Mouse (Mus musculus) testis, adult 10 weeks (tissue): Measurements from ENCODE around the gene Cphx3. TPM values are rescaled to one million over a fixed set of nuclear protein-coding genes. Genes with fewer than 3 reads are reported as not detected.

Source experiments
- polyA plus RNA-seq: library from polyadenylated mRNA; stranded (reverse); fragments of 350-450 nt; fragmentation: Illumina TruSeq; extraction: RNeasy Lipid Tissue Mini Kit (QIAGEN cat#74804); gene quantifications from one replicate; pipeline ENCODE4 v1.2.3, GENCODE M21; 2014; ENCODE audit warnings: low read depth, low replicate concordance

Cphx3 gene
- polyA plus RNA-seq, result not detected

GRCm38 (mm10) chr14:26081997-26082396, at the start of gene Cphx3:
TSS of gene Cphx3 (plus strand) at chr14:26082297.

GRCm38 (mm10) chr14:26042611-26043010, 39.5 kb upstream of the Cphx3 start, which contains the start of gene Gm9780:
TSS of gene Gm9780 (minus strand) at chr14:26042711.

GRCm38 (mm10) chr14:26067325-26067633, 14.8 kb upstream of the Cphx3 start, which contains the start of gene Tmem254c:
TSS of gene Tmem254c (minus strand) at chr14:26067355.

GRCm38 (mm10) chr14:26081216-26081615, 881 bp upstream of the Cphx3 start, which contains the start of gene Cphx2:
TSS of gene Cphx2 (plus strand) at chr14:26081516.

GRCm38 (mm10) chr14:26118150-26118549, 36.1 kb downstream of the Cphx3 start, which contains the start of gene Duxbl2:
TSS of gene Duxbl2 (plus strand) at chr14:26118349.

GRCm38 (mm10) chr14:26182380-26182779, 100.3 kb downstream of the Cphx3 start, which contains the start of gene Plac9b:
TSS of gene Plac9b (minus strand) at chr14:26182480.

GRCm38 (mm10) chr14:26206926-26207247, 124.8 kb downstream of the Cphx3 start, which contains the start of gene Tmem254b:
TSS of gene Tmem254b (minus strand) at chr14:26207041.

GRCm38 (mm10) chr14:26257756-26258617, 175.9 kb downstream of the Cphx3 start, which contains the start of gene Duxbl3:
TSS of gene Duxbl3 (plus strand) at chr14:26257962.

Other genes with a start within 250 kb of the Cphx3 start
- gene Anxa11, start 240.1 kb upstream of the Cphx3 start, polyA plus RNA-seq, result 7.0 TPM
- gene Plac9a, start 179.2 kb upstream of the Cphx3 start, polyA plus RNA-seq, result not detected
- 3.3 TPM for gene Tmem254a, start 154.6 kb upstream of the Cphx3 start, polyA plus RNA-seq
- gene Cphx1, start 144.0 kb upstream of the Cphx3 start, polyA plus RNA-seq, result 0.21 TPM
- not detected for gene Duxbl1, start 103.7 kb upstream of the Cphx3 start, polyA plus RNA-seq
- 1.0 TPM for gene Gm9780, start 39.6 kb upstream of the Cphx3 start, polyA plus RNA-seq
- gene Tmem254c, start 14.9 kb upstream of the Cphx3 start, polyA plus RNA-seq, result 2.5 TPM
- not detected for gene Cphx2, start 781 bp upstream of the Cphx3 start, polyA plus RNA-seq
- gene Duxbl2, start 36.1 kb downstream of the Cphx3 start, polyA plus RNA-seq, result not detected
- gene Plac9b, start 100.2 kb downstream of the Cphx3 start, polyA plus RNA-seq, result not detected
- 4.2 TPM for gene Tmem254b, start 124.7 kb downstream of the Cphx3 start, polyA plus RNA-seq
- 0.14 TPM for gene Duxbl3, start 175.7 kb downstream of the Cphx3 start, polyA plus RNA-seq